Mouse (Mus musculus): ENCODE data around the gene Cfap46.

- TF ChIP-seq CTCF (IDR thresholded peaks at IDR 0.05; ENCODE audit: insufficient read depth, low read depth, low read length) (peak; percentile 28; the same call in 1 of the 2 replicates), POLR2A (IDR thresholded peaks at IDR 0.05; ENCODE audit: insufficient read depth, low read depth, low read length) (no peak)
Measured at GRCm38 (mm10) chr7:139703146-139703825, 19.7 kb upstream of the Cfap46 start.

All from olfactory bulb, adult 2 months (tissue).